Mouse (Mus musculus) bone marrow macrophage, adult 2 months (primary cell): ENCODE results near the gene Gm20388.

ENCODE experiments used
- CTCF ChIP-seq: IDR thresholded peaks from 2 replicates; pipeline ENCODE4 v1.5.1; 2012; ENCODE audit warnings: low read depth, mild to moderate bottlenecking, low read length, moderate library complexity
- POLR2A ChIP-seq: IDR thresholded peaks from 2 replicates; pipeline ENCODE4 v1.6.1; 2012; ENCODE audit warnings: mild to moderate bottlenecking, low read depth, low read length, borderline replicate concordance

DNA sequence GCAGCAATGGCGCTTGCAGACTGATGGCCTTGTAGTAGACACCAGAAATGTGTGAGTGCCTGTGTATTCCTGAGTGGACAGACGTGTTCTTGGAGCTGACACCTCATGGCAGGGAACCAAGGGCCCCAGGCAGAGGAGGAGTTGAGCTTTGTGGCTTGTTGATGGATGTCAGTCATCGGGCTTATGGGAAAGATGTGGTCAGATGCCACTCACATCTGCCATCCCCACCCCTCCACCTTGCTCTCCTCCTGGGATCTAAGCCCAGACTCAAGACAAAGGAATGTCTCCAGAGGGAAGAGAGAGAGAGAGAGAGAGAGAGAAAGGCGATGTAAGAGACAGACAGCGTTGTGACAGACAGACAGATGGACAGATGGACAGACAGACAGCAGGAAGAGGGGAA, 1378.7 kb downstream of the Gm20388 start:
- no peak for TF ChIP-seq CTCF
- no peak for TF ChIP-seq POLR2A
